Mouse (Mus musculus): ENCODE results near the gene Plin1. TPM values are rescaled to one million over a fixed set of nuclear protein-coding genes. Genes with fewer than 3 reads are reported as not detected.

The Plin1 gene
- polyA plus RNA-seq, 1 experiment from 2014 or later = 0.45 TPM

DNA sequence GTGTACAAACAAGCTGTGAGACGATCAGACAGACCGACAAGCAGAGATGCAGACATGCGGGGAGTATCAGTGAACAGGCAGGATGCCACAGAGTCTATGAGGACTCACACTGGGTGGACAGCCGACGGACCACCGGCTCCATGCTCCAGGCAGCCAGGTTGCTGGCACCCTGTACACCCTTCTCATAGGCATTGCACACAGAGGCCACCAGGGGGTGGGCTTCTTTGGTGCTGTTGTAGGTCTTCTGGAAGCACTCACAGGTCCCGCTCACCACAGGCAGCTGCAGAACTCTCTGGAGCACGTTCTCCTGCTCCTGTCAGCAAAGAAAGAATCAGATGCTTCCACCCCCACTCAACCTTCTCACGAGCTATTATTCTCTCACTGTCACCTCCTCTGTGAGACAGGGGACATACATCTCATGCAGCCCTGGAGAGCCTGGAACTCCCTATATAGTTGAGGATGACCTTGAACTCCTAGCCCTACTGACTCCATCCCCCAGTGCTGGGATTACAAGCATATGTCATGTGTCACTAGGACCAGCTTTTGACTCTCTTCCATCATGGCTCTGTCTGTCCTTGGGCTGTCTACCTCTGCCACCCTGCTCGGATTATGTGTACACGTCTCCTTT, 2.8 kb downstream of the Plin1 start:
- 54% methylated on average over 11 of the region's 11 CpGs for WGBS
- Histone ChIP-seq H3K27me3 (replicated peaks; ENCODE audit: insufficient read depth, low read length) (no peaks in the 10 kb centered on the region; the same call in 1 of the 2 replicates), H3K9ac (replicated peaks; ENCODE audit: low read depth) (no peak overlapping the region), H3K4me3 (ENCODE audit: low read depth, low read length) (no peak overlapping the region), H3K36me3 (ENCODE audit: insufficient read depth, low read length) (no peaks in the 10 kb centered on the region), H3K4me2 (replicated peaks; ENCODE audit: low read depth, low read length) (no peak overlapping the region), H3K27ac (ENCODE audit: low read length) (no peak overlapping the region), H3K4me1 (ENCODE audit: insufficient read depth, low read depth, low read length) (no peaks in the 10 kb centered on the region), H3K9me3 (ENCODE audit: low read length) (no peaks in the 10 kb centered on the region)
- DNase-seq (ENCODE audit: low spot score) = no peak
- TF ChIP-seq EP300 (IDR thresholded peaks at IDR 0.05) (no peak), CTCF (IDR thresholded peaks at IDR 0.05) (peak; percentile 50)
- no peak for ATAC-seq

GRCm38 (mm10) chr7:79729169-79729568, 3.5 kb downstream of the Plin1 start:
- peak; percentile 54; the same call in 1 of the 2 replicates for ATAC-seq
- WGBS = 5% methylated on average over 8 of the region's 8 CpGs

DNA sequence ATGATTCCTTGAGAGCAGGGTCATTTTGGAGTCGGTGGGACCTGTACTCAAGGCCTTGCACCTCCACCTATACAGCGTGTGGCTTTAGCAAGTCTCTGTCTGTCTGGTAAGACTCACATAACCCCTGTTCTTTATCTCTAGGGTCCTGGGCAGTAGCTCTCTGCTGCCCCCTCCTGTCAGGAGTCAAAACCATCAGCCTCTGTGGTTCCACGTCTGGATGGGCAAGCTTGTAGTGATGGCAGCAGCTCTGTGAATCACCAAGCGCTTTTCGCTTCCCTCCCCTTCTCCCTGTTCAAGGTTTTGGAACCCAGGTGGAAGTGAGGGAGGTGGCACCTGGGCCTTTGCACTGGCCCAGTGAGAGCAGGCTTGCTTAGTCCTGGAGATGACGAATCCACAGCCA, 4.5 kb downstream of the Plin1 start:
- Histone ChIP-seq H3K4me2 (replicated peaks; ENCODE audit: low read depth, low read length) (no peak overlapping the region), H3K27me3 (replicated peaks; ENCODE audit: insufficient read depth, low read length) (no peaks in the 10 kb centered on the region; the same call in 1 of the 2 replicates), H3K27ac (ENCODE audit: low read length) (no peak overlapping the region), H3K4me1 (ENCODE audit: insufficient read depth, low read depth, low read length) (no peaks in the 10 kb centered on the region), H3K4me3 (ENCODE audit: low read depth, low read length) (no peak overlapping the region), H3K9me3 (ENCODE audit: low read length) (no peaks in the 10 kb centered on the region), H3K9ac (replicated peaks; ENCODE audit: low read depth) (no peak overlapping the region), H3K36me3 (ENCODE audit: insufficient read depth, low read length) (no peaks in the 10 kb centered on the region)
- 21% methylated on average over 6 of the region's 6 CpGs for WGBS
- peak; percentile 55 for ATAC-seq
- DNase-seq (ENCODE audit: low spot score) = peak; percentile 50
- TF ChIP-seq CTCF (IDR thresholded peaks at IDR 0.05) (peak; percentile 91), EP300 (IDR thresholded peaks at IDR 0.05) (no peak)

More at GRCm38 (mm10) chr7:79729169-79729568, 3.5 kb downstream of the Plin1 start:
- H3K9ac ChIP-seq (replicated peaks; ENCODE audit: low read depth) = no peak overlapping the region
- H3K27me3 ChIP-seq (replicated peaks; ENCODE audit: insufficient read depth, low read length) = no peaks in the 10 kb centered on the region; the same call in 1 of the 2 replicates
- H3K4me1 ChIP-seq (ENCODE audit: insufficient read depth, low read depth, low read length) = no peaks in the 10 kb centered on the region
- H3K27ac ChIP-seq (ENCODE audit: low read length) = no peak overlapping the region
- H3K36me3 ChIP-seq (ENCODE audit: insufficient read depth, low read length) = no peaks in the 10 kb centered on the region
- no peak overlapping the region for H3K4me2 ChIP-seq (replicated peaks; ENCODE audit: low read depth, low read length)
- peak; percentile 78 for DNase-seq (ENCODE audit: low spot score)
- no peak overlapping the region for H3K4me3 ChIP-seq (ENCODE audit: low read depth, low read length)
- H3K9me3 ChIP-seq (ENCODE audit: low read length) = no peaks in the 10 kb centered on the region
- TF ChIP-seq CTCF (IDR thresholded peaks at IDR 0.05) (peak; percentile 89), EP300 (IDR thresholded peaks at IDR 0.05) (no peak)

DNA sequence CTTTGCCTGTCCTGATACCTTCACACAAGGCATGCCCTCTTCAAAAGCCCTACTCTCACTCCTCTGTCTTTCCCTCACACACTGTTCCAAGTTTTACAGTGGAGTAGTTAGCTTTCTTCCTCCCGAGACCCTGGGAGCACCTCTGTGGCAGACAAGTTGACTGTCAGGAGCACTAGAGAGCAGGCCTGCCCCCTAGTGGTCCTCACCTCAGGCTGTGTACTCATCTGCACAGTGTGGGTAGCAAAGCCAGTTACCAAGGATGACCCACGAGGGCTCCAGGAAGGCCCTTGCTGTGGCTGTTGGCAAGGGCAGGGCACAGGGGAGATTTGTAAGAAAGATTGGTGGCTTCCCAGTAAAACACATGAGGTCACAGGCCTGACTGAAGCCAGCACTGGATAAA, 5.6 kb downstream of the Plin1 start:
- H3K9ac ChIP-seq (replicated peaks; ENCODE audit: low read depth) = no peak overlapping the region
- no peaks in the 10 kb centered on the region for H3K9me3 ChIP-seq (ENCODE audit: low read length)
- H3K4me1 ChIP-seq (ENCODE audit: insufficient read depth, low read depth, low read length) = no peaks in the 10 kb centered on the region
- no peak overlapping the region for H3K27ac ChIP-seq (ENCODE audit: low read length)
- DNase-seq (ENCODE audit: low spot score) = peak; percentile 49
- H3K36me3 ChIP-seq (ENCODE audit: insufficient read depth, low read length) = no peaks in the 10 kb centered on the region
- H3K4me2 ChIP-seq (replicated peaks; ENCODE audit: low read depth, low read length) = no peak overlapping the region
- TF ChIP-seq CTCF (IDR thresholded peaks at IDR 0.05) (peak; percentile 87), EP300 (IDR thresholded peaks at IDR 0.05) (no peak)
- peak; percentile 59 for ATAC-seq
- H3K4me3 ChIP-seq (ENCODE audit: low read depth, low read length) = no peak overlapping the region
- 6% methylated on average over 2 of the region's 2 CpGs for WGBS
- no peaks in the 10 kb centered on the region; the same call in 1 of the 2 replicates for H3K27me3 ChIP-seq (replicated peaks; ENCODE audit: insufficient read depth, low read length)

DNA sequence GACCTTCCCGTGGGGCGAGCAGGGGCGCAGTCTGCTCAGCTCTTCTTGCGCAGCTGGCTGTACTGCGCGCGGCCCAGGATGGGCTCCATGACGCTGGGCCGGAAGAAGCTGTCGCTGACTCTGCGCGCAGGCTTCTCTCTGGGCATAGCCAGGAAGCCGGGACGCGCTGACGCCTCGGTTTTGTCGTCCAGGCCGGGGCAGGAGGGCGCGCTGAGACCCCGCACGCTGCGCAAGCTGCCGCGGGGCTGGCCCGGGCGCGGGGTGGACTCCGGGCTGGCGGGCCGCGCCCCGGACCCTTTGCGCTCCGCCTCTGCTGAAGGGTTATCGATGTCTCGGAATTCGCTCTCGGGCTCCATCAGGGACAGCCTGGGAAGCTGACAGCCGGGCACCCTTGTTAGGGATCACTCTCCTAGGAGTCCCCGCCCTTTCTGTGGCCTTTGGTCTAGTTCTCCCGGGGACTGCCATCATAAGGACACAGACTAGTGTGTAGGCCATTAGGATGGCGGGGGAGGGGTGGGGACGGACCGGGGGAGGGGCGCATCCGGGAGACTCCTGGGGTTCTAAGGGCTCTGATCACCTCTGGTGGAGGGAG, 11.2 kb downstream of the Plin1 start:
- H3K9ac ChIP-seq (replicated peaks; ENCODE audit: low read depth) = peak overlapping the region; percentile 59
- H3K27ac ChIP-seq (ENCODE audit: low read length) = peak overlapping the region; percentile 75
- peak; percentile 68 for DNase-seq (ENCODE audit: low spot score)
- peak overlapping the region; percentile 51 for H3K4me3 ChIP-seq (ENCODE audit: low read depth, low read length)
- no peaks in the 10 kb centered on the region for H3K9me3 ChIP-seq (ENCODE audit: low read length)
- no peaks in the 10 kb centered on the region; the same call in none of the 2 replicates for H3K27me3 ChIP-seq (replicated peaks; ENCODE audit: insufficient read depth, low read length)
- no peaks in the 10 kb centered on the region for H3K4me1 ChIP-seq (ENCODE audit: insufficient read depth, low read depth, low read length)
- under 1% methylated on average over 48 of the region's 48 CpGs for WGBS
- no peaks in the 10 kb centered on the region for H3K36me3 ChIP-seq (ENCODE audit: insufficient read depth, low read length)
- peak; percentile 87 for ATAC-seq
- TF ChIP-seq CTCF (IDR thresholded peaks at IDR 0.05) (no peak), EP300 (IDR thresholded peaks at IDR 0.05) (no peak)
- peak overlapping the region; percentile 79 for H3K4me2 ChIP-seq (replicated peaks; ENCODE audit: low read depth, low read length)

DNA sequence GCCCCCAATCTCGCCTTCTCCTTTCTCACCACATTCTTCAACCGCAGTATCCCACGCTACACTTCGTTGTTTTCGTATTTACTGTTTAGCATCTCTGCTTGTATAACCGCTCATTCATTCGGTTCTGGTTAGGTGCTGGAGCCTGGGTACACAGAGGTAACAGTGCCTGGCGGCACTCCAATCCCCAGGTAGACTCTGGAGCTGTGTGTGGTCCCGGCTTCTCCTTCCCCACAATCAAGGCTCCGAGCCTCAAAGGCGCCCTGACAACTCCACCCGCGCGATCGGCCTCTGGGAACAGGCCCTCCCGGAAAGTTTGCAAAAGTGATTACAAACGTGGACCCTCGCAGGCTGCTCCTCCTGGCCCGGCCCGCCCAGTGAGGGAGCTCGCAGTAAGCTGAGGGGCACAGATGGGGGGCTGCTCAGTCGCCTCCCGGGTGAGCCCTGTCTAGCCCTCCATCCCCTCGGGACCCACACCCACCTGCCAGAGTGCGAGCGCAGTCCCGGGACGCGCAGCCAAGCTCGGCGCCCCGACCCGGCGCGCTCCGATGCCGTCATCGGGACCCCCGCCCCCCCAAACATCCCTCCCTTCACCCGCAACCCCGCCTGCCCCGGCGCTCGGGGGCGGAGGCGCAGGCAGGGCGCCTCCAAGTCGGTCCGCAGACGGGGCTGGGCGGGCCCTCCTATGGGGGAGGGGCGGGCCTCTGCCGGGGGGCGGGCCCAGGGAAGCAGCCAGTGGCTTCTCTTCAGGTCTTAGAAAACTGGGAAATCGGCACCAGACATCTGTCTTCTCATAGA, 17.3 kb downstream of the Plin1 start, which contains the start of gene Kif7:
Gene Kif7 (minus strand): TSS at position 534 of the 795 bp plus-strand sequence.
- H3K27ac ChIP-seq (ENCODE audit: low read length) = no peak within 1 kb of the TSS
- TF ChIP-seq CTCF (IDR thresholded peaks at IDR 0.05) = no peak
- no peak for TF ChIP-seq EP300 (IDR thresholded peaks at IDR 0.05)
- peak within 1 kb of the TSS; percentile 70 for H3K4me3 ChIP-seq (ENCODE audit: low read depth, low read length)
- H3K4me2 ChIP-seq (replicated peaks; ENCODE audit: low read depth, low read length) = peak within 1 kb of the TSS; percentile 95
- no peaks in the 10 kb centered on the region for H3K36me3 ChIP-seq (ENCODE audit: insufficient read depth, low read length)
- DNase-seq (ENCODE audit: low spot score) = peak; percentile 88
- 0 out of 2 replicates have a peak, but pooled peaks cover 7% of the 10 kb centered on the region for H3K4me1 ChIP-seq (ENCODE audit: insufficient read depth, low read depth, low read length)
- H3K9me3 ChIP-seq (ENCODE audit: low read length) = no peaks in the 10 kb centered on the region
- under 1% methylated on average over 36 of the region's 55 CpGs for WGBS
- peak; percentile 98 for ATAC-seq
- H3K9ac ChIP-seq (replicated peaks; ENCODE audit: low read depth) = peak within 1 kb of the TSS; percentile 51
- H3K27me3 ChIP-seq (replicated peaks; ENCODE audit: insufficient read depth, low read length) = no peaks in the 10 kb centered on the region
